Mouse (Mus musculus): ENCODE results near the gene Zbtb26. TPM values are rescaled to one million over a fixed set of nuclear protein-coding genes. Genes with fewer than 3 reads are reported as not detected.

The Zbtb26 gene
- polyA plus RNA-seq (2014; fragmentation: Nextera tagmentation; extraction: Ambion mirVana) = 12.7 and 13.6 TPM in 2 replicates

DNA sequence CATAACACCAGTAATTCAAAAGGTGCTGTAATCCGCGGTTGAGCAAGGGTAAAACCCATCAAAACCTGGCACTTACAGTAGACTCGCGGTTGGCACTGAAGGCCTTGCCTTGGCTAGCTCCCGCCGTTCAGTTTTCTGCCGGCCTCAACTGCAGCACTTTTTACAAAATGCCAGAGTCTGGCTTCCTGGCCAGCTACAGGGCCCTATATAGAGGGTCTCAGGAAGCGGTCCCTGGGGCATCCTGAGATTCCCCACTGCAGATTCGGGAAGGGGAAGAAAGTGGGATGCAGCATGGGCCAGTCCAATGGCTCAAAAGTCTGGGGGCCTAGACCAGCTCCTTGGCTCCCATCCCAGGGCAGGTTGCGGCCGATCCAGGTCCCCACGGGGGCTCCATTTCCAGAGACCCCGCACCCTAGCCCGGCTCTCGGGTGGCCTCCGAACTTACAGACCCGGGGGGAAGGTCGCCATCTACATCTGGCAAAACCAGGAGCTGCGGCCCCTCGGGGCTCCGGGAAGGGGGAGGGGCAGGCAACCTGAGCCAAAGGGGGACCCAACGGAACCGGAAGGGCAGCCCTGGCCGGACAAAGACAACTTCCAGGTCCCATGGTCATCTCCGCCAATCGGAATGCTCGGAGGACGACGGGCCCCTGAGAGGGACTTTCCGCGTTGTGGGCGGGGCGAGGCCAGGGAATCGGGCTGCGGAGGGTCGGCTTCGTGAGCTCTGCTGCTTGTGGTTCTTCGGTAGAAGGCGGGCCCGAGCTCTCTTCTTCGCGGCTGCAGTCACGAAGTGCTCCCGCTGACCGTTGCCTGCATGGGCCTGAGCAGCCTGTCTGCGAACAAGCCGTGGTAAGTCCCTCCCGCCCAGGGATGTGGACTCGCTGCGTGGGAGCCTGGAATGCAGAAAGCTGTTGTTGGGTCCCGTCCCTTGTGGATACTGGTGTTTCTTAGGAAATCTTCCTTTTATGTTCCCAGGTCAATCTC is at the start of gene Zbtb26, which contains the start of the genes Zbtb6 and Rabgap1:
TSS of gene Zbtb26 (minus strand) at position 525 of the 981 bp plus-strand sequence.
TSS of gene Zbtb6 (minus strand) at position 561 of the 981 bp plus-strand sequence.
TSS of gene Rabgap1 (plus strand) at position 669 of the 981 bp plus-strand sequence.
- H3K4me2 ChIP-seq (ENCODE audit: low read depth, severe bottlenecking) = peak within 1 kb of the TSS; percentile 64
- peak within 1 kb of the TSS; percentile 74 for H3K27ac ChIP-seq (replicated peaks; ENCODE audit: low read depth, low read length)
- H3K36me3 ChIP-seq (ENCODE audit: control insufficient read depth, insufficient read depth, low read length) = no peaks in the 10 kb centered on the region
- H3K27me3 ChIP-seq (ENCODE audit: control insufficient read depth, insufficient read depth, low read length) = no peaks in the 10 kb centered on the region
- H3K9ac ChIP-seq (ENCODE audit: low read length) = peak within 1 kb of the TSS; percentile 86
- H3K4me1 ChIP-seq (ENCODE audit: control insufficient read depth, insufficient read depth, low read length) = 0 out of 2 replicates have a peak, but pooled peaks cover 2% of the 10 kb centered on the region
- WGBS = under 1% methylated on average over 51 of the region's 51 CpGs
- peak; percentile 98 for DNase-seq (ENCODE audit: low spot score)
- ATAC-seq (ENCODE audit: insufficient number of reproducible peaks, low FRiP score, low TSS enrichment, low read depth) = peak; percentile 98
- H3K4me3 ChIP-seq (ENCODE audit: low read depth, low read length) = peak within 1 kb of the TSS; percentile 87
- H3K9me3 ChIP-seq (ENCODE audit: control insufficient read depth, low read length) = no peaks in the 10 kb centered on the region

DNA sequence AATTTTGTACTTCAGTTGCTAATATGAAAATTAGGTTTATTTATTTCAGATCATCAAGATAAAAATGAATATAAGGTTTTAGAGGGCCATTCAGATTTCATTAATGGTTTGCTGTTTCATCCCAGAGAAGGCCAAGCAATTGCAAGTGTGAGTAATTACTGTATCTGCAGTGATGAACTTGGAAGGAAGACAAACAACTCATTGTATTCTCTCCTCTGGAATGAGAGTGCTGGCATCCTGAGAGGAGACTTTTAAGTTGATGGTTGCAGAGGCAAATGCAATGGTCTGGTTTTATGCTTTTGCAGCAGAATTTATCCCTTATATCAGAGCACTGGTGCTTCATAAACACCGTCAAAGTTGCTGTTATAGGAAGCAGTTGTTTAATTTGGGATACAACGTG is 46.0 kb upstream of the Zbtb26 start:
- ATAC-seq (ENCODE audit: insufficient number of reproducible peaks, low FRiP score, low TSS enrichment, low read depth) = no peak
- H3K27me3 ChIP-seq (ENCODE audit: control insufficient read depth, insufficient read depth, low read length) = no peaks in the 10 kb centered on the region

DNA sequence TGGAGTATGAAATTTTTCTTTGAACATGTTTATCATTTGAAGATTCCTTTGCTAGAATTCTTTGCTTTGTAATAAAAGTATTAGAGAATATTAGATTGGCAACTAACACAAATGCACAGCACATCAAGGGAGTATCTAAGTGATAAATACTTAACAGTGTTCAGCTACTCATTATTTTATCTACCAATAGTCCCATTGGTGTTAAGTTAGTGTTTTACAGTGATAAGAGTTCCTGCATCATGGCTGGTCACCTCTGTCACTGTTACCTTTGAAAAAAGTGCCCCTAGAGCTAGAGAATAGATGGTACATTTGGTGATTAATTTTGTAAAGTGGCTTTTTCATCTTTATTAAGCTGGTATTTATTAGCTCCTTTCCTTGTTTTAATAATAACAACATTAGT is 43.5 kb upstream of the Zbtb26 start:
- Histone ChIP-seq H3K9me3 (ENCODE audit: control insufficient read depth, low read length) (no peaks in the 10 kb centered on the region), H3K36me3 (ENCODE audit: control insufficient read depth, insufficient read depth, low read length) (peaks cover 4% of the 10 kb centered on the region; the same call in 1 of the 2 replicates), H3K9ac (ENCODE audit: low read length) (no peak overlapping the region), H3K4me1 (ENCODE audit: control insufficient read depth, insufficient read depth, low read length) (no peaks in the 10 kb centered on the region), H3K27ac (replicated peaks; ENCODE audit: low read depth, low read length) (no peak overlapping the region), H3K27me3 (ENCODE audit: control insufficient read depth, insufficient read depth, low read length) (no peaks in the 10 kb centered on the region), H3K4me2 (ENCODE audit: low read depth, severe bottlenecking) (no peak overlapping the region), H3K4me3 (ENCODE audit: low read depth, low read length) (no peak overlapping the region)
- DNase-seq (ENCODE audit: low spot score) (no peak), ATAC-seq (ENCODE audit: insufficient number of reproducible peaks, low FRiP score, low TSS enrichment, low read depth) (no peak)

More for the DNA sequence above, 46.0 kb upstream of the Zbtb26 start:
- no peak overlapping the region for H3K4me2 ChIP-seq (ENCODE audit: low read depth, severe bottlenecking)
- peaks cover 8% of the 10 kb centered on the region; the same call in 1 of the 2 replicates for H3K36me3 ChIP-seq (ENCODE audit: control insufficient read depth, insufficient read depth, low read length)
- WGBS = 92% methylated on average over 2 of the region's 2 CpGs
- H3K9ac ChIP-seq (ENCODE audit: low read length) = no peak overlapping the region
- H3K4me1 ChIP-seq (ENCODE audit: control insufficient read depth, insufficient read depth, low read length) = no peaks in the 10 kb centered on the region
- H3K9me3 ChIP-seq (ENCODE audit: control insufficient read depth, low read length) = no peaks in the 10 kb centered on the region
- no peak overlapping the region for H3K27ac ChIP-seq (replicated peaks; ENCODE audit: low read depth, low read length)
- H3K4me3 ChIP-seq (ENCODE audit: low read depth, low read length) = no peak overlapping the region
- no peak for DNase-seq (ENCODE audit: low spot score)

DNA sequence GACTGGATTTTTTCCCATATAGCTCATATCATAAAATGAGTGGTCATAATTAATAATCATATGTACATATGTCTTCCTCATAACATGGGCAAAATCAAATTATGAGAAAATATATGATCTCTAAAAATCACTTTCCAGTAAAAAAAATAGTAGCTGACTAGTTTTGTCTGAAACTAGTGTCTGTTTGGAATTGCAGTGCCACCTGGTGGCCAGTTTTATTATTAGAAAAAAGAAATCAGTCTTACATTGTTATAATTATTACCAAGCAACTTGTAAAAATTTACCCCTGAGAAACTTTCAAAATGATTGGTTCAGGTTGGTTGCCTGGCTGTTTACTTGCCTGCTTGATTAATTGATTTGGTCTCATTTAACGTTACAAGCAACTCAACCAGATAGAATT is 42.4 kb upstream of the Zbtb26 start:
- DNase-seq (ENCODE audit: low spot score) = peak; percentile 24
- Histone ChIP-seq H3K27ac (replicated peaks; ENCODE audit: low read depth, low read length) (no peak overlapping the region), H3K4me3 (ENCODE audit: low read depth, low read length) (no peak overlapping the region), H3K4me2 (ENCODE audit: low read depth, severe bottlenecking) (no peak overlapping the region), H3K9ac (ENCODE audit: low read length) (no peak overlapping the region), H3K27me3 (ENCODE audit: control insufficient read depth, insufficient read depth, low read length) (no peaks in the 10 kb centered on the region), H3K9me3 (ENCODE audit: control insufficient read depth, low read length) (no peaks in the 10 kb centered on the region), H3K36me3 (ENCODE audit: control insufficient read depth, insufficient read depth, low read length) (peaks cover 4% of the 10 kb centered on the region; the same call in 1 of the 2 replicates), H3K4me1 (ENCODE audit: control insufficient read depth, insufficient read depth, low read length) (no peaks in the 10 kb centered on the region)
- ATAC-seq (ENCODE audit: insufficient number of reproducible peaks, low FRiP score, low TSS enrichment, low read depth) = no peak
- WGBS = 82% methylated on average over 1 of the region's 1 CpGs

DNA sequence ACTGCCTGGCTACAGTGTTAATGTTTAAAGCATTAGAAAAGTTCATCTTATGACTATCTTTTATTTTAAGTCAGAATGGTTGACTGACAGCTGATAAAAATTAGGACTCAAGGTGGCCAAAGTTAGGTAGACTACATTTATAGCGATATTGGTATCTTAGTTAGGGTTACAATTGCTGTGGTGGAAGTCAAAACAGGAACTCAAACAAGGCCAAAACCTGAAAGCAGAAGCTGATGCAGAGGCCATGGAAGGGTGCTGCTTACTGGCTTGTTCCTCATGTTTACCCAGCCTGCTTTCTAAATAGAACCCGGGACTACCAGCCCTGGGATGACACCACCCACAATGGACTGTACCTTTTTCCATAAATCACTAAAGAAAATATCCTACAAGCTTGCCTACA is 41.2 kb upstream of the Zbtb26 start:
- Histone ChIP-seq H3K4me3 (ENCODE audit: low read depth, low read length) (no peak overlapping the region), H3K4me2 (ENCODE audit: low read depth, severe bottlenecking) (no peak overlapping the region), H3K9ac (ENCODE audit: low read length) (no peak overlapping the region), H3K36me3 (ENCODE audit: control insufficient read depth, insufficient read depth, low read length) (peaks cover 1% of the 10 kb centered on the region; the same call in 1 of the 2 replicates), H3K27ac (replicated peaks; ENCODE audit: low read depth, low read length) (no peak overlapping the region), H3K9me3 (ENCODE audit: control insufficient read depth, low read length) (no peaks in the 10 kb centered on the region), H3K4me1 (ENCODE audit: control insufficient read depth, insufficient read depth, low read length) (no peaks in the 10 kb centered on the region), H3K27me3 (ENCODE audit: control insufficient read depth, insufficient read depth, low read length) (no peaks in the 10 kb centered on the region)
- 90% methylated on average over 2 of the region's 2 CpGs for WGBS
- ATAC-seq (ENCODE audit: insufficient number of reproducible peaks, low FRiP score, low TSS enrichment, low read depth) (no peak), DNase-seq (ENCODE audit: low spot score) (no peak)

DNA sequence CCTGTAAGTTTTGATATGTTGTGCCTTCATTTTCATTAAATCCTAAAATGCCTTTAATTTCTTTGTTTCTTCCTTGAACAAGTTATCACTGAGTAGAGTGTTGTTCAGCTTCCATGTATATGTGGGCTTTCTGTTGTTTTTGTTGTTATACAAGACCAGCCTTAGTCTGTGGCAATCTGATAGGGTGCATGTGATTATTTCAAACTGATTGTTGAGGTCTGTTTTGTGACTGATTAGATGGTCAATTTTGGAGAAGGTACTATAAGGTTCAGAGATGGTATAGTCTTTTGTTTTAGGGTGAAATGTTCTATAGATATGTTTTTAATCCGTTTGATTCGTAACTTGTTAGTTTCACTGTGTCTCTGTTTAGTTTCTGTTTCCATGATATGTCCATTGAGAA is 37.1 kb upstream of the Zbtb26 start:
- Histone ChIP-seq H3K9ac (ENCODE audit: low read length) (no peak overlapping the region), H3K4me1 (ENCODE audit: control insufficient read depth, insufficient read depth, low read length) (no peaks in the 10 kb centered on the region), H3K4me2 (ENCODE audit: low read depth, severe bottlenecking) (no peak overlapping the region), H3K36me3 (ENCODE audit: control insufficient read depth, insufficient read depth, low read length) (peaks cover 6% of the 10 kb centered on the region; the same call in 1 of the 2 replicates), H3K4me3 (ENCODE audit: low read depth, low read length) (no peak overlapping the region), H3K27me3 (ENCODE audit: control insufficient read depth, insufficient read depth, low read length) (no peaks in the 10 kb centered on the region), H3K9me3 (ENCODE audit: control insufficient read depth, low read length) (no peaks in the 10 kb centered on the region), H3K27ac (replicated peaks; ENCODE audit: low read depth, low read length) (no peak overlapping the region)
- 96% methylated on average over 2 of the region's 2 CpGs for WGBS
- DNase-seq (ENCODE audit: low spot score) (no peak), ATAC-seq (ENCODE audit: insufficient number of reproducible peaks, low FRiP score, low TSS enrichment, low read depth) (no peak)

DNA sequence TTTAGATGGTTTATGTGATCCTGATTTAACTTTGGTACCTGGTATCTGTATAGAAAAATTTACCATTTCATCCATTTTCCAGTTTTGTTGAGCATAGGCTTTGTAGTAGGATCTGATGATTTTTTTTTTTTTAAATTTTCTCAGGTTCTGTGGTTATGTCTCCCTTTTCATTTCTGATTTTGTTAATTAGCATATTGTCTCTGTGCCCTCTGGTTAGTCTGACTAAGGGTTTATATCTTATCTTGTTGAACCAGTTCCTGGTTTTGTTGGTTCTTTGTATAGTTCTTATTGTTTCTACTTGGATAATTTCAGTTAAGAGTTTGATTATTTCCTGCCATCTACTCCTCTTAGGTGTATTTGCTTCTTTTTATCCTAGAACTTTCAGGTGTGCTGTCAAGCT is 36.6 kb upstream of the Zbtb26 start:
- H3K4me2 ChIP-seq (ENCODE audit: low read depth, severe bottlenecking) = no peak overlapping the region
- no peaks in the 10 kb centered on the region for H3K9me3 ChIP-seq (ENCODE audit: control insufficient read depth, low read length)
- peaks cover 6% of the 10 kb centered on the region; the same call in 1 of the 2 replicates for H3K36me3 ChIP-seq (ENCODE audit: control insufficient read depth, insufficient read depth, low read length)
- ATAC-seq (ENCODE audit: insufficient number of reproducible peaks, low FRiP score, low TSS enrichment, low read depth) (no peak), DNase-seq (ENCODE audit: low spot score) (no peak)
- no peak overlapping the region for H3K9ac ChIP-seq (ENCODE audit: low read length)
- no peaks in the 10 kb centered on the region for H3K4me1 ChIP-seq (ENCODE audit: control insufficient read depth, insufficient read depth, low read length)
- H3K27ac ChIP-seq (replicated peaks; ENCODE audit: low read depth, low read length) = no peak overlapping the region
- no peaks in the 10 kb centered on the region for H3K27me3 ChIP-seq (ENCODE audit: control insufficient read depth, insufficient read depth, low read length)
- H3K4me3 ChIP-seq (ENCODE audit: low read depth, low read length) = no peak overlapping the region

DNA sequence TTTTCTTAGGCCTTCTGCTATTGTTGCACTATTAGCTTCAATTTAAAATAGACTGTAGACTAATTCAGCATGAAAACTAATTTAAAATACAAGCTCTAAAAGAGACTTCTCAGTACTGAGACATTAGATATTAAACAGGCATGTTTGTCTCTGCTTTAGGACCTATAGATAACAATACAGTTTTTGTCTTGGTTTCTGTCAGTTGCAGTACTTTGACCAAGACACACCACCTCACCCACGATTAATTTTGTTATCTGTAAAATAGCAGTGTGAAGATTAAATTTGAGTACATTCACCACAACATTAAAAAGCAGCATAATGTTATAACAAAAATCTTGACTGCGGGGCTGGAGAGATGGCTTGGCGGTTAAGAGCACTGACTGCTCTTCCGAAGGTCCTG is 23.3 kb upstream of the Zbtb26 start:
- H3K4me3 ChIP-seq (ENCODE audit: low read depth, low read length) = no peak overlapping the region
- ATAC-seq (ENCODE audit: insufficient number of reproducible peaks, low FRiP score, low TSS enrichment, low read depth) (no peak), DNase-seq (ENCODE audit: low spot score) (no peak)
- peaks cover 5% of the 10 kb centered on the region; the same call in 1 of the 2 replicates for H3K36me3 ChIP-seq (ENCODE audit: control insufficient read depth, insufficient read depth, low read length)
- no peak overlapping the region for H3K9ac ChIP-seq (ENCODE audit: low read length)
- no peaks in the 10 kb centered on the region for H3K9me3 ChIP-seq (ENCODE audit: control insufficient read depth, low read length)
- H3K27me3 ChIP-seq (ENCODE audit: control insufficient read depth, insufficient read depth, low read length) = no peaks in the 10 kb centered on the region
- 96% methylated on average over 4 of the region's 4 CpGs for WGBS
- H3K4me1 ChIP-seq (ENCODE audit: control insufficient read depth, insufficient read depth, low read length) = no peaks in the 10 kb centered on the region
- no peak overlapping the region for H3K4me2 ChIP-seq (ENCODE audit: low read depth, severe bottlenecking)
- H3K27ac ChIP-seq (replicated peaks; ENCODE audit: low read depth, low read length) = no peak overlapping the region

Measured in limb, embryonic 11.5 days (tissue).